Mouse (Mus musculus): ENCODE data around the gene Trp53bp2. TPM values are rescaled to one million over a fixed set of nuclear protein-coding genes. Genes with fewer than 3 reads are reported as not detected.
A peak's percentile ranks its signal among the peaks of the same experiment; 100 is the strongest.

The Trp53bp2 gene
- polyA plus RNA-seq, 1 experiment, result 7.7 TPM

DNA sequence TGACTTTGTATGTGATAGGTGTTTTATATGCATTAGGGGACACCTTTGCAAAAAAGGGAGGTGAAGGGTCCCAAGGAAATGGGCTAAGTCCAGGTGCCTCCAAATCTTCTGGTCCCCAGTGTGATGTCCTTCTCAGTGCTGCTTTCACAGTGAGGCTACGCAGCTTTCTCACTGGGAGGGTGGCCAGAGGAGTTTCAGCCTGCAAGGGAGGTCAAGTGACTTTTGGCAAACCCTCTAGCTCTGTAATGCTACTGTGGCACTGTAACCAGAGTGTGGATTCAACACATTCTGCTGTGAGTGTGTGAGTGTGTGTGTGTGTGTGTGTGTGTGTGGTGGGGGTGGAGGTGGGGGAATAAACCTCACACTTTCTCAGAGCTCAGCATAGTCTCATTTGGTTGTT, 18.5 kb downstream of the Trp53bp2 start:
- Histone ChIP-seq H3K4me3 (ENCODE audit: insufficient read depth, low read depth, low read length) (no peak overlapping the region), H3K4me1 (ENCODE audit: control insufficient read depth, insufficient read depth, insufficient read length, low read length) (peaks cover 12% of the 10 kb centered on the region), H3K27ac (replicated peaks; ENCODE audit: low read depth, low read length) (no peak overlapping the region)

DNA sequence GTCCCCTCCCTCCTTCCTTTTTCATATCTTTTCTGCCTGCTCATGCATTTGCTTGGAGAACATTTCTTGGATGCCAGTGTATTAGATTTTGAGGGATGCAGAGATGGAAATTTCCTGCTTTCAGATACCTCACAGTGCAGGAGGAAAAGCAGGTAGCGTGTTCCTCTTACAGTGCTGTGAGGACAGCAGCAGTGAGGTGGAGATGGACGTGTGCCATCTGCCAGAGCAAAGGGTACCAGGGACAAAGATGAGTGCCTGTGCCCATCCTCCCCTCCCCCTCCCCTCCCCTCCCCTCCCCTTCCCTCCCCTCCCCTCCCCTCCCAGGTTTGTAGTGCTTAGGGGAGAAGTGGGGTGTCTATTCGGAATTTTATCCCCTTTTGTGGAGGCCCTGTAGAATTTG, 20.9 kb downstream of the Trp53bp2 start:
- Histone ChIP-seq H3K4me1 (ENCODE audit: control insufficient read depth, insufficient read depth, insufficient read length, low read length) (peaks cover 12% of the 10 kb centered on the region), H3K4me3 (ENCODE audit: insufficient read depth, low read depth, low read length) (no peak overlapping the region), H3K27ac (replicated peaks; ENCODE audit: low read depth, low read length) (no peak overlapping the region)

DNA sequence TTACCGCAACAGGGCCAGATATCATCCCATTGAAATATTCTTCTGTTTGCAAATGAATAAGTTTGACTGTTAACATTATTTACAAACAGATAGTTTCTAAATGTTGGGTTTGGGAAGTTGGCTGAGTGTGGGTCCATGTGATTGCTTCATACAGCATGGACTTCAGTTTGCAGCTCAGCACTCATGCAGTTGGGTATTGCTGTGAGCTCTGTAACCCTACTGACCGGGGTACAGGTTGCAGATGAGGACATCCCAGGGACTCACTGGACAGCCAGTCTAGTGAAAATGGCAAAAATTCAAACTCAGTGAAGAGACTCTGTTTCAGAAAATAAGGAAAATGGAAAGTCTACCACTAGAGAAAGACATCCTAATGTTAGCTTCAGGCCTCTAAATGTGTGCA, 21.7 kb downstream of the Trp53bp2 start:
- peaks cover 8% of the 10 kb centered on the region for H3K4me1 ChIP-seq (ENCODE audit: control insufficient read depth, insufficient read depth, insufficient read length, low read length)
- no peak overlapping the region for H3K4me3 ChIP-seq (ENCODE audit: insufficient read depth, low read depth, low read length)
- H3K27ac ChIP-seq (replicated peaks; ENCODE audit: low read depth, low read length), result no peak overlapping the region

DNA sequence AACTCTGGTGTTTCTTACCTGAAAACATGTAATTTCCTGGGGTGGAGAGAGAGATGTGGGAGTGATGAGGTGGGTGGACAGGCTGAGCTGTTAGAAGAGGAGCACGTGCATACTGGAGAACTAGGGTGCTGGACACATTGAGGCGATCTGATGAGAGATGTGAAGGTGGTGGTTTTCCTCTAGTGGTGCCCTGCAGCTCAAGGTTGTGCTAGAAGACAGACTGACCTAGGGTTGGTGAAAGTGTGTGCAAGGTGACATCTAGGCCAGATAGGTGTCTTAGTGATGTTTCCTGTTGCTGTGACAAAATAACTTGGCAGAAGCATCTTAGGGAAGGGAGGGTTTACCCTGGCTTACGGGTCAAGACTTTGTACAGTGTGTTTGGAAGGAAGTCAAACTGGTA, 23.1 kb downstream of the Trp53bp2 start:
- Histone ChIP-seq H3K4me3 (ENCODE audit: insufficient read depth, low read depth, low read length) (no peak overlapping the region), H3K4me1 (ENCODE audit: control insufficient read depth, insufficient read depth, insufficient read length, low read length) (peaks cover 2% of the 10 kb centered on the region; the same call in 1 of the 2 replicates), H3K27ac (replicated peaks; ENCODE audit: low read depth, low read length) (no peak overlapping the region)

DNA sequence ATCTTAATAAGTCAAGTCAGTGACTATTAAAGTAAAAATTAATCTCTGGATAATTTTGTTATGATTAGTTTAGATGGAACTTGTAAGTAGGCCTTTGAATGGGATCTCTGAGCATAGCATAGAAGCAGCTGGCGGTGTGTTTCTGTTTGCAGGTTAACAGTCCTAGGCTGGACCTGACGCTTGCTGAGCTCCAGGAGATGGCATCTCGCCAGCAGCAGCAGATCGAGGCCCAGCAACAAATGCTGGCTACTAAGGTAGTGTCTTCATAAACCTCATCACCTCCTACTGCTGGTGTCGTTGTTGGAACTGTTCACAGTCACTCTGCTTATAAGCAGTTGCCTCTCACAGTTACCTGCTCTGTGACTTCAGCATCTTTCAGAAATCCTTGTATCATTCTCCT, 27.8 kb downstream of the Trp53bp2 start:
- H3K4me3 ChIP-seq (ENCODE audit: insufficient read depth, low read depth, low read length), result no peak overlapping the region
- peaks cover 5% of the 10 kb centered on the region; the same call in 1 of the 2 replicates for H3K4me1 ChIP-seq (ENCODE audit: control insufficient read depth, insufficient read depth, insufficient read length, low read length)
- no peak overlapping the region for H3K27ac ChIP-seq (replicated peaks; ENCODE audit: low read depth, low read length)

DNA sequence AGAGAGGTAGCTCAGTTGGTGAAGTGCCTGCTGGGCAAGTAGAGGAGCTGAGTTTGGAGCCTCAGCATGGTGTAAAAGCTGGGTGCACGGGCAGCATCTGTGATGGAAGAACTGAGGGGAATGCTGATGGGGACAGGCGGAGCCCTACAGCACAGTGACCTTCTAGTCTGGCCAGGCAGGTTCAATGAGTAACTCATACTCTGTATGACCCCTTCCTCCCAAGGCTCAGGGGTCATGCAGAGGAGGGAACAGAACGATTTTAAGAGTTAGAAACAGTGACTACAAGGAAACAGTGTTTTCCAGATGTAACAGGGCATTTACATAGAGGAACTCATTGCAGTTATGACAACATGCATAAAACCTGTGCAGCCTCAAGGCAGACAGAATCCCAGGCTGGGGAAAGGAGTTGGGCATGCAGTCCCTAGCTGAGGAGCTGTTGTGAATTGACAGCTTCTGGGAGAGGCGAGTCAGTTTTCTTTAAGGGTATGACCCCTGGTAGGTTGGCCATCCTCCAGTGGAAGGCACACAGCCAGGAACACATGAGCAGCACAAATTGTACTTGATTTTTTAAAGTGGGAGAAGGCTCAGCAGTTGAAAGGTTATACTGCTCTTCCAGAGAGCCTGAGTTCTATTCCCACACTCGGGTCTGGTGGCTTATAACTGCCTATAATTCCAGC, 30.7 kb downstream of the Trp53bp2 start:
- H3K27ac ChIP-seq (replicated peaks; ENCODE audit: low read depth, low read length), result peak overlapping the region; percentile 67
- H3K4me3 ChIP-seq (ENCODE audit: insufficient read depth, low read depth, low read length), result no peak overlapping the region
- peaks cover 5% of the 10 kb centered on the region; the same call in 1 of the 2 replicates for H3K4me1 ChIP-seq (ENCODE audit: control insufficient read depth, insufficient read depth, insufficient read length, low read length)

DNA sequence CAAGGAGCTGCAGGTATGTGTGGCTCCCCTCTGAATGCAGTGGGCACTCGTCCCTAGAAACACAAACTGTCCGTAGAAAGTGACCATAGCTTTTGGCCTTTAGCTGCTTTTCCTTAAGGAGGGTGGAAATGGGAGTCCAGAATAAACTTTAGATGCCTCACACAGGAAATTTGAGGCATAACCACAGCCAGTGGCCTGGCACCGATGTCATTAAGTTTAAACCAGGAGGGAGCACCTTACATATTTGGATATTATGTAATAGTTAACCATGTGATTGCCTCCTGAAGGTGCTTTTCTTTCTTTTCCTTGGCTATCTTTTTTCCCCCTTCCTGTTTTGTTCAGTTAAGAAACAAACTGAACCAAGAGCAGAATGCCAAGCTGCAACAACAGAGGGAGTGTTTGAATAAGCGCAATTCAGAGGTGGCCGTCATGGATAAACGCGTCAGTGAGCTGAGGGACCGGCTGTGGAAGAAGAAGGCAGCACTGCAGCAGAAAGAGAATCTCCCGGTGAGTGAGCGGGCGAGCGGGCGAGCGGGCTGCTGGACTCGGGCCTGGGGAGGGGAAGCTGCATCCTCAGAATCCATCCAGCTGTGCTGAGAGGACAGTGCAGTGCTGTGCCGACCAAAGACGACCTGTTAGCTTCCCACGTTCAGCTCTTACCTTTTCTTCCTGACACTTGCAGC, 33.0 kb downstream of the Trp53bp2 start:
- Histone ChIP-seq H3K4me1 (ENCODE audit: control insufficient read depth, insufficient read depth, insufficient read length, low read length) (peaks cover 5% of the 10 kb centered on the region; the same call in 1 of the 2 replicates), H3K27ac (replicated peaks; ENCODE audit: low read depth, low read length) (no peak overlapping the region), H3K4me3 (ENCODE audit: insufficient read depth, low read depth, low read length) (no peak overlapping the region)

DNA sequence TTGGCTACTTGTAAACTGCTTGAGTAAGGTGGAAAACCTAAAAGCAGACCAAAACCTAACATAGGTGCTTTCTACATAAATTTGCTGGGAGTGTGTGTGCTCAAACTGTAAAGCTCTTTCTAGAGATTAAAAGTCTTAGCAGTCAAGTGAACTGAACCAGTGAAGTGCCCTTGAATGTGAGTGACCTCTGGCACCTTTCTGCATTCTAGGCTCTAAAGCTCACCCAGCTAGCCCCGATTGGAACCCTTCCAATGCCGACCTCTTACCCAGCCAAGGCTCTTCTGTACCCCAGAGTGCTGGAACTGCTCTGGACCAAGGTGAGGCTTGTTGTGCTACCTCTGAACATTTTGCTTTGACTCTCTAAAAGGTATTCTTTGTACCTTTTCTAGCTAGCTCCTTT, 35.1 kb downstream of the Trp53bp2 start:
- H3K27ac ChIP-seq (replicated peaks; ENCODE audit: low read depth, low read length), result no peak overlapping the region
- H3K4me3 ChIP-seq (ENCODE audit: insufficient read depth, low read depth, low read length), result no peak overlapping the region
- peaks cover 5% of the 10 kb centered on the region; the same call in 1 of the 2 replicates for H3K4me1 ChIP-seq (ENCODE audit: control insufficient read depth, insufficient read depth, insufficient read length, low read length)

DNA sequence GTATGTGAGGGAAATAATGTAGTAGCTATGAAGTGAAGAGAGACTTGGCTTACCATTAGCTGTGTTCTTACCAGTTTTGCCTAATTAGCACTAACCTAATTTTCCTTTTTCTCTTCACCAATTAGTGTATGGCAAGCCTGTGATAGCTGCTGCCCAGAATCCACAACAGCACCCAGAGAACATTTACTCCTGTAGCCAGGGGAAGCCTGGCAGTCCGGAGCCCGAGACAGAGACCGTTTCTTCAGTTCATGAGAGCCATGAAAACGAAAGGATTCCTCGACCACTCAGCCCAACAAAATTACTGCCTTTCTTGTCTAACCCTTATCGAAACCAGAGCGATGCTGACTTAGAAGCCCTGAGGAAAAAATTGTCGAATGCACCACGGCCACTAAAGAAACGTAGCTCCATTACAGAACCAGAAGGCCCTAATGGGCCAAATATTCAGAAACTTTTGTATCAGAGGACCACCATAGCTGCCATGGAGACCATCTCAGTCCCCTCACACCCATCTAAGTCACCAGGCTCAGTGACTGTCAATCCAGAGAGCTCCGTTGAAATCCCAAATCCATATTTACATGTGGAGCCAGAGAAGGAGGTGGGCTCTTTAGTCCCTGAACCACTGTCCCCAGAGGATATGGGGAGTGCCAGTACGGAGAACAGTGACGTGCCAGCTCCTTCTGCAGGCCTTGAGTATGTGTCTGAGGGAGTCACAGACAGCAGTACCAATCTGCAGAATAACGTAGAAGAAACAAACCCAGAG, 39.5 kb downstream of the Trp53bp2 start:
- Histone ChIP-seq H3K27ac (replicated peaks; ENCODE audit: low read depth, low read length) (no peak overlapping the region), H3K4me3 (ENCODE audit: insufficient read depth, low read depth, low read length) (no peak overlapping the region), H3K4me1 (ENCODE audit: control insufficient read depth, insufficient read depth, insufficient read length, low read length) (no peaks in the 10 kb centered on the region; the same call in 1 of the 2 replicates)

DNA sequence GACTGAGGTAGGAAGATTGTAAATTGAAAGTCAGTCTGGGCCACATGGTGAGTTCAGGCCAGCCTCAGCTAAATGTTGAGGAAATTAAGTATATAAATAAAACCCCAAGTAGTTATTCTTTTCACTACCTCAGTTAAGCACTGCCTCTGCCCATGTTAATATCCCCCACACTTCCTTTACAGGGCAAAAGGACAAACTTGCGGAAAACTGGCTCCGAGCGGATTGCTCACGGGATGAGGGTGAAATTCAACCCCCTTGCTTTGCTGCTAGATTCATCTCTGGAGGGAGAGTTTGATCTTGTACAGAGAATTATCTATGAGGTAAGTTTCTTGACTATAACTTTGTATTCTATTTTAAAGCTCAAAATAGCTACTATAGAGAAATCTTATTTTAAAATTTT, 43.5 kb downstream of the Trp53bp2 start:
- Histone ChIP-seq H3K4me3 (ENCODE audit: insufficient read depth, low read depth, low read length) (no peak overlapping the region), H3K4me1 (ENCODE audit: control insufficient read depth, insufficient read depth, insufficient read length, low read length) (0 out of 2 replicates have a peak, but pooled peaks cover 3% of the 10 kb centered on the region), H3K27ac (replicated peaks; ENCODE audit: low read depth, low read length) (no peak overlapping the region)

DNA sequence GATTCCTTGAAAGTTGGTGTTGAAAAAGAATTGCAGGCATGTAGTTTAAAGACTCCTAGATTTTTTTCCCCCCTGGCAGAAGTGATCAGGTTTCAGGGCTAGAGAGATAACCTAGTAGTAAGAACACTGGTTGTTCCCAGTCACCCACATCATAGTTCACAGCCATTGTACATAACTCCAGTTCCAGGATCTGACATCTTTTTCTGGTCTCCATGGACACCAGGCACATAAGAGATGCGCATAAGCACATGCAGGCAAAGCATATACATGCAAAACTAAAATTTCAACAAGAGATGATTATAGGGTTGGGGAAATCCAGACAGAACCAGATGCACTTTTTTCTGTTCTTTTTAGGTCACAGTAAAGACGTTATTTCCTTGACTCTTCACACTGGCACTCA, 46.1 kb downstream of the Trp53bp2 start:
- H3K27ac ChIP-seq (replicated peaks; ENCODE audit: low read depth, low read length), result no peak overlapping the region
- no peak overlapping the region for H3K4me3 ChIP-seq (ENCODE audit: insufficient read depth, low read depth, low read length)
- 0 out of 2 replicates have a peak, but pooled peaks cover 3% of the 10 kb centered on the region for H3K4me1 ChIP-seq (ENCODE audit: control insufficient read depth, insufficient read depth, insufficient read length, low read length)

DNA sequence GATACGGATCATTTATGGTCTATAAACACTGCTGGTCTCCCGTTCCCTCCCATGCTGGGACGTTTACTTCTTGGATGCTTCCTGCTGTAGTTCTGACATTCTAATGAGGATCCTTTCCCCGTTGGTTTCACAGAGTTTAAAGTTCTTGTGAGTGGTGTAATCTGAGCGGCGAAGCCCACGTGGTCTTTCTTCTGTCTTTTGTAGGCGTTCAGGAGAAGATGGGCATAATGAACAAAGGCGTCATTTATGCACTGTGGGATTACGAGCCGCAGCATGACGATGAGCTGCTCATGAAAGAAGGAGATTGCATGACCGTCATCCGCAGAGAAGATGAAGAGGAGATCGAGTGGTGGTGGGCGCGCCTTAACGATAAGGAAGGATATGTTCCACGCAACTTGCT, 49.6 kb downstream of the Trp53bp2 start:
- H3K4me1 ChIP-seq (ENCODE audit: control insufficient read depth, insufficient read depth, insufficient read length, low read length), result peaks cover 7% of the 10 kb centered on the region
- H3K27ac ChIP-seq (replicated peaks; ENCODE audit: low read depth, low read length), result no peak overlapping the region
- no peak overlapping the region for H3K4me3 ChIP-seq (ENCODE audit: insufficient read depth, low read depth, low read length)

DNA sequence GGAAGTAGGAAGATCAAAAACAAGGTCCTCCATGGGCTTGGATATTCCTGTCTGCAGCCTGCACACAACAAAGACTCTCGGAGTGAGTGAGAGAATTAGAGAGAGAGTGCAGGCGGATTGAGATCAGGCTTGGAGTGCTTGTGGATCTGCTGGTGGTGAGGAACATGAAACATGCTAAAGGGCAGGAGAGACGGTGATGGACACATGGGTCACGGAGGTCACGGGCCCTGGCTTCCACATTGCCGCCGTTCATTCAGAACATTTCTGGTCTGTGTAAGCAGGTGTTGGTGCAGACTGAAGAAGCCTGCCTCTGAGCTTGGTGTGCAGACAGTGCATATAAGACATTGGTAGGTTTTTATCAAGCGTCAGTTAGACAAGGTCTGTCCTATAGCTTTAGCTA, 50.5 kb downstream of the Trp53bp2 start:
- H3K4me3 ChIP-seq (ENCODE audit: insufficient read depth, low read depth, low read length), result no peak overlapping the region
- H3K4me1 ChIP-seq (ENCODE audit: control insufficient read depth, insufficient read depth, insufficient read length, low read length), result peaks cover 7% of the 10 kb centered on the region
- H3K27ac ChIP-seq (replicated peaks; ENCODE audit: low read depth, low read length), result no peak overlapping the region

DNA sequence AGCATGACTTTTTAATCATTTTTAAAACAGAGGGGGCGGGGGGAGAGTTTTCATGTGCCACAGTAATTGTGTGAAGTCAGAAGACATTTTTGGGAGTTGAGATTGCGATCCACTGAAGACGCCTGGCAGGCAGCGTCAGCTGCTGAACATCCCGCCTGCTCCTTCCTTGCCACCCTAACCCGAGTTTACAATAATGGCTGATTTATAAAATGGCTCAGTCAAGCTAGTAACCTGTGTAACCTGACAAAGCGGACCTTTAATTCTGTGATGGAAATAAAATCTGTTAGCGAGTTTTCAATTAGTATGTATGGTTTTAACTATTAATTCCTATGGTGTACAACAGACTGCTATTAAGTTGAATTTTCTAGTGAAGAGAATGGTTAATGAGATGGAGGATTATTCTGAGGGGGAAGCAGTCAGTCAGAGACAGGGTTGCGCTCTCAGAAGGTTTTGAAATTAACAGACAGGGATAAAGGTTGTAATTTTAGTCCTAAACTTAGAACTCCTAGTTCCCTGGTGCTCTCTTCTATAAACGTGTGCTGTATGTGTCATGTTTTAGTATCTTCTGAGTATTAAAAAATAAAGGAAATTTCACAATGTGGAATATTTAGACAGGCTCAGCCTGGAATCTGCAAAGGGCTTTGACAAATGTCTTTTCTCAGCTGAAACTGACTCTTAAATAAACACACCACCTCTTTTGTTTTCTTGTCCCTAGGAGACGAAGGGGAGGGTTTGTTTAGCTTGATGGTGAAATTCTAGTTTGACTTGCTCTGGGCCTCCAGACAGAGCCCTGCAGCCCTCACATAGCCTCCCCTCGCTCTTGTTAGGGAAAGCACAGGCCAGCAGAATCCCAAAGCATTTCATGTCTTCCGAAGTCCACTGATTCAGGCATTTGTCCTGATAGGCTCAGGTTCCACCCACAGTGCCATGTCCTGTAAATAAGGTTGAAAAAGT, 51.6 kb downstream of the Trp53bp2 start:
- Histone ChIP-seq H3K4me3 (ENCODE audit: insufficient read depth, low read depth, low read length) (no peak overlapping the region), H3K27ac (replicated peaks; ENCODE audit: low read depth, low read length) (peak overlapping the region; percentile 7; the same call in 1 of the 2 replicates), H3K4me1 (ENCODE audit: control insufficient read depth, insufficient read depth, insufficient read length, low read length) (peaks cover 6% of the 10 kb centered on the region)

Data from brown adipose tissue, adult 24 weeks (tissue).